Mouse (Mus musculus): ENCODE measurements at regions not wholly inside any gene's neighbourhood (a gene's known extent, or its start where the extent isn't known, plus 50 kb on each side); places are given as distances from the start of the nearest gene placed in this dataset.

DNA sequence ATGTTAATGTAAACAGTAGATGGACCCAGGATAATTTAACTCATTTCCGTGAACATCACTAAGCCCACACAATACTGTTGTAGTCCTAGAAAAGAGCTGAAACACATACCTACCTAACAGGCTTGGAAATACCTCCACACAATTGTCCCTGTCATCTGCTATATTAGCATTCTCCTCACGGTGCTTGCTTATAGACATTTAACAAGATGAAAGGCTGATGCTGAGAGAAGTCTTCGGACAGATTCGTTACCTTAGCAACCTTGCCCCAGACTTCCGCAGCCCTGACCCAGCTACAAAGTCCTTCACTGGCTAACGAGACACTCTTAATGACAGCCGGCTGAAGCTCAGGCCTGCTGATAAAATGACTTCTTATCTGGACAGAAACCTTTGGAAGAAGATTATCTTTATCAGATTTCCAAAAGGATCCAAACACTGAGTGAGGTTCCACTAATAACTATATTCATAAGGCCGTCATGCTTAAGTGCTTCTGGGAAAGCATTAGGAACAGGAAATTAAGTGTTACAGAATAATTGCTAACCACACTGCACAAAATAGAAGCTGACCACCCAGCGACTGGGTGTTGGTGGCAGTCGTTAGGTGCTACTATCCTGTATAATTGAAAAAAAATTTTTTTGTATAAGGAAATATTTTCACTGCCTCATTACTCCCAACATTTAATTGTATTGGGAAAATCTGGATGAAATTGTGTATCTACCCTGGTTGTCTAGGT lies 267.0 kb upstream of the Tmpo start:
- TF ChIP-seq CTCF (IDR thresholded peaks at IDR 0.05; ENCODE audit: borderline replicate concordance, control insufficient read depth, extremely low read depth, insufficient read depth, low read length, poor library complexity) (no peak), POLR2A (IDR thresholded peaks at IDR 0.05; ENCODE audit: control insufficient read depth, extremely low read depth, insufficient read depth, low read length, poor library complexity) (no peak)

Data from thymus, adult 2 months (tissue).